Mouse (Mus musculus) testis, adult 2 months (tissue): ENCODE measurements around the gene Atg4b.

Source experiments
- CTCF ChIP-seq: fragments of 200-500 bp; IDR thresholded peaks from 2 replicates; pipeline ENCODE4 v1.5.1; 2012; ENCODE audit warnings: low read depth, mild to moderate bottlenecking, inconsistent platforms, low read length, moderate library complexity; ENCODE audit not compliant: control insufficient read depth, insufficient read depth, insufficient replicate concordance
- POLR2A ChIP-seq: fragments of 200-500 bp; IDR thresholded peaks from 2 replicates; pipeline ENCODE4 v1.6.1; 2012; ENCODE audit warnings: low read depth, mild to moderate bottlenecking, inconsistent platforms, low read length, moderate library complexity; ENCODE audit not compliant: control insufficient read depth

GRCm38 (mm10) chr1:93704341-93704740, 47.0 kb upstream of the Atg4b start:
- no peak for TF ChIP-seq POLR2A
- TF ChIP-seq CTCF: no peak
